Mouse (Mus musculus) brain, embryonic 14.5 days (tissue): ENCODE data around the gene Fars2.

Experiments
- CTCF ChIP-seq: fragments of 200-500 bp; IDR thresholded peaks from 2 replicates; pipeline ENCODE4 v1.5.1; 2012; ENCODE audit warnings: inconsistent platforms, mild to moderate bottlenecking, moderate library complexity, borderline replicate concordance; ENCODE audit not compliant: insufficient read depth, insufficient read length; ENCODE audit errors: extremely low read depth
- POLR2A ChIP-seq: fragments of 200-500 bp; IDR thresholded peaks from 2 replicates; pipeline ENCODE4 v1.6.1; 2012; ENCODE audit warnings: mild to moderate bottlenecking, inconsistent platforms, borderline replicate concordance; ENCODE audit not compliant: poor library complexity, insufficient read depth, insufficient read length, severe bottlenecking; ENCODE audit errors: extremely low read depth

DNA sequence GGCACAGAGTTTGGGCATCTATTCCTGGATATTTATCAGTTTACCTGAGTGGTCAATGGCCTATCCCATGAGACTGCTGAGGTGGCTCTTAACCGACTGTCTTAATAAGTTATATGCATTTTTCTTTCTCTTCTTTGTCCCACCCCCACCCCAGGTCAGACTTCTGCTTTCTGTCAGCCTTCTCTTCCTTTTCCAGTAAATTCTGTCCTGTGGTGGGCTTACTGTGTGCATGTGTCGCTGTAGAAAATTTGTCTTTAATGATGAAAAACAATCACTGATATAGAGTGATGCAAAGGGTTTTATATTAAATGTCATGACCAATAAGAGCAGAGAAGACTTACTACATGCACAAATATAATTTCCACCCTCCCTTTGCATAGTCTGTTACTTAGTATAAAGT is 85.3 kb downstream of the Fars2 start:
- TF ChIP-seq CTCF = no peak
- TF ChIP-seq POLR2A = no peak
